Mouse (Mus musculus) layer of hippocampus, adult 11-12 months (tissue): ENCODE data around the gene Mrvi1.

Source experiments
- DNase-seq: peaks from one replicate; pipeline ENCODE4 v3.0.0; 2022; ENCODE audit warnings: low spot score

Gene Mrvi1

GRCm38 (mm10) chr7:110823995-110824953, 158.0 kb downstream of the Mrvi1 start:
- no peak for DNase-seq

- DNase-seq, result no peak
Observed at GRCm38 (mm10) chr7:110823593-110823992, 158.7 kb downstream of the Mrvi1 start.

GRCm38 (mm10) chr7:110823076-110823475, 159.2 kb downstream of the Mrvi1 start:
- DNase-seq, result no peak

GRCm38 (mm10) chr7:110822055-110822454, 160.2 kb downstream of the Mrvi1 start:
- DNase-seq, result no peak

- DNase-seq, result no peak
Observed at GRCm38 (mm10) chr7:110821653-110822052, 160.6 kb downstream of the Mrvi1 start.

GRCm38 (mm10) chr7:110821068-110821467, 161.2 kb downstream of the Mrvi1 start:
- peak; percentile 55 for DNase-seq

GRCm38 (mm10) chr7:110818787-110819350, 163.4 kb downstream of the Mrvi1 start:
- no peak for DNase-seq
